Mouse (Mus musculus): Measurements from ENCODE around the gene Hoxc11.
A peak's percentile ranks its signal among the peaks of the same experiment; 100 is the strongest.

The Hoxc11 gene

GRCm38 (mm10) chr15:102937036-102937666 is 17.1 kb upstream of the Hoxc11 start:
- DNase-seq = no peak

GRCm38 (mm10) chr15:102939256-102940155 is 14.7 kb upstream of the Hoxc11 start:
- DNase-seq = no peak

- no peak for DNase-seq
Measured at GRCm38 (mm10) chr15:102942739-102943467, 11.3 kb upstream of the Hoxc11 start.

GRCm38 (mm10) chr15:102943468-102943813 is 10.8 kb upstream of the Hoxc11 start:
- DNase-seq = no peak

GRCm38 (mm10) chr15:102945185-102946077 is 8.8 kb upstream of the Hoxc11 start:
- no peak for DNase-seq

- no peak for DNase-seq
Measured at GRCm38 (mm10) chr15:102947276-102947675, 7.0 kb upstream of the Hoxc11 start.

- DNase-seq = no peak
Measured at GRCm38 (mm10) chr15:102948842-102949241, 5.4 kb upstream of the Hoxc11 start.

- DNase-seq = no peak
Measured at GRCm38 (mm10) chr15:102949696-102950095, 4.5 kb upstream of the Hoxc11 start.

GRCm38 (mm10) chr15:102950877-102951276 is 3.4 kb upstream of the Hoxc11 start:
- no peak for DNase-seq

GRCm38 (mm10) chr15:102953561-102953960 is 666 bp upstream of the Hoxc11 start:
- DNase-seq = no peak

GRCm38 (mm10) chr15:102955007-102955382 is 768 bp downstream of the Hoxc11 start:
- no peak for DNase-seq

GRCm38 (mm10) chr15:102955833-102956640 is 1.8 kb downstream of the Hoxc11 start:
- DNase-seq = no peak

GRCm38 (mm10) chr15:102956906-102957305 is 2.7 kb downstream of the Hoxc11 start:
- no peak for DNase-seq

GRCm38 (mm10) chr15:102959663-102960191 is 5.5 kb downstream of the Hoxc11 start:
- no peak for DNase-seq

- no peak for DNase-seq
Measured at GRCm38 (mm10) chr15:102961728-102962127, 7.5 kb downstream of the Hoxc11 start.

- no peak for DNase-seq
Measured at GRCm38 (mm10) chr15:102962492-102962891, 8.3 kb downstream of the Hoxc11 start.

- DNase-seq = no peak
Measured at GRCm38 (mm10) chr15:102963259-102963658, 9.0 kb downstream of the Hoxc11 start.

- peak in 1 of 2 experiments; percentile 46 for DNase-seq
Measured at GRCm38 (mm10) chr15:102963671-102964640, 9.7 kb downstream of the Hoxc11 start.

- DNase-seq = no peak
Measured at GRCm38 (mm10) chr15:102965003-102965891, 11.0 kb downstream of the Hoxc11 start.

All from lung, postnatal 4 days (tissue).